Mouse (Mus musculus): ENCODE measurements around the gene Hoxc10. TPM values are rescaled to one million over a fixed set of nuclear protein-coding genes. Genes with fewer than 3 reads are reported as not detected.

The Hoxc10 gene
- polyA plus RNA-seq, 1 experiment from 2014 or later = not detected

- no peaks in the 10 kb centered on the region for H3K4me1 ChIP-seq (ENCODE audit: insufficient read depth, low read depth, low read length)
- H3K4me2 ChIP-seq (replicated peaks; ENCODE audit: low read depth, low read length) = no peak overlapping the region
- H3K9me3 ChIP-seq (ENCODE audit: low read length) = no peaks in the 10 kb centered on the region
- H3K4me3 ChIP-seq (ENCODE audit: low read depth, low read length) = no peak overlapping the region
- no peak overlapping the region for H3K27ac ChIP-seq (ENCODE audit: low read length)
- TF ChIP-seq EP300 (IDR thresholded peaks at IDR 0.05) = no peak
- TF ChIP-seq CTCF (IDR thresholded peaks at IDR 0.05) = no peak
- DNase-seq (ENCODE audit: low spot score) = no peak
- peaks cover 86% of the 10 kb centered on the region for H3K27me3 ChIP-seq (replicated peaks; ENCODE audit: insufficient read depth, low read length)
- 7% methylated on average over 13 of the region's 13 CpGs for WGBS
- H3K36me3 ChIP-seq (ENCODE audit: insufficient read depth, low read length) = no peaks in the 10 kb centered on the region
- H3K9ac ChIP-seq (replicated peaks; ENCODE audit: low read depth) = no peak overlapping the region
- ATAC-seq = no peak
These were observed 12.3 kb downstream of the Hoxc10 start for GRCm38 (mm10) chr15:102978615-102979515.

GRCm38 (mm10) chr15:102979936-102980335 lies 13.3 kb downstream of the Hoxc10 start:
- H3K4me2 ChIP-seq (replicated peaks; ENCODE audit: low read depth, low read length) = no peak overlapping the region
- H3K9me3 ChIP-seq (ENCODE audit: low read length) = no peaks in the 10 kb centered on the region
- H3K27ac ChIP-seq (ENCODE audit: low read length) = no peak overlapping the region
- H3K4me1 ChIP-seq (ENCODE audit: insufficient read depth, low read depth, low read length) = no peaks in the 10 kb centered on the region
- H3K36me3 ChIP-seq (ENCODE audit: insufficient read depth, low read length) = no peaks in the 10 kb centered on the region
- 0% methylated on average over 1 of the region's 1 CpGs for WGBS
- ATAC-seq (no peak), DNase-seq (ENCODE audit: low spot score) (no peak)
- TF ChIP-seq CTCF (IDR thresholded peaks at IDR 0.05) (no peak), EP300 (IDR thresholded peaks at IDR 0.05) (no peak)
- no peak overlapping the region for H3K9ac ChIP-seq (replicated peaks; ENCODE audit: low read depth)
- H3K4me3 ChIP-seq (ENCODE audit: low read depth, low read length) = no peak overlapping the region
- peaks cover 89% of the 10 kb centered on the region for H3K27me3 ChIP-seq (replicated peaks; ENCODE audit: insufficient read depth, low read length)

- DNase-seq (ENCODE audit: low spot score) (no peak), ATAC-seq (no peak)
- H3K4me3 ChIP-seq (ENCODE audit: low read depth, low read length) = no peak overlapping the region
- no peak overlapping the region for H3K9ac ChIP-seq (replicated peaks; ENCODE audit: low read depth)
- no peak overlapping the region for H3K27ac ChIP-seq (ENCODE audit: low read length)
- no peaks in the 10 kb centered on the region for H3K4me1 ChIP-seq (ENCODE audit: insufficient read depth, low read depth, low read length)
- no peak overlapping the region for H3K4me2 ChIP-seq (replicated peaks; ENCODE audit: low read depth, low read length)
- no peaks in the 10 kb centered on the region for H3K36me3 ChIP-seq (ENCODE audit: insufficient read depth, low read length)
- peaks cover 89% of the 10 kb centered on the region for H3K27me3 ChIP-seq (replicated peaks; ENCODE audit: insufficient read depth, low read length)
- no peaks in the 10 kb centered on the region for H3K9me3 ChIP-seq (ENCODE audit: low read length)
- TF ChIP-seq CTCF (IDR thresholded peaks at IDR 0.05) = no peak
- TF ChIP-seq EP300 (IDR thresholded peaks at IDR 0.05) = no peak
- WGBS = 5% methylated on average over 11 of the region's 11 CpGs
These were observed 13.8 kb downstream of the Hoxc10 start for GRCm38 (mm10) chr15:102980352-102980751.

DNA sequence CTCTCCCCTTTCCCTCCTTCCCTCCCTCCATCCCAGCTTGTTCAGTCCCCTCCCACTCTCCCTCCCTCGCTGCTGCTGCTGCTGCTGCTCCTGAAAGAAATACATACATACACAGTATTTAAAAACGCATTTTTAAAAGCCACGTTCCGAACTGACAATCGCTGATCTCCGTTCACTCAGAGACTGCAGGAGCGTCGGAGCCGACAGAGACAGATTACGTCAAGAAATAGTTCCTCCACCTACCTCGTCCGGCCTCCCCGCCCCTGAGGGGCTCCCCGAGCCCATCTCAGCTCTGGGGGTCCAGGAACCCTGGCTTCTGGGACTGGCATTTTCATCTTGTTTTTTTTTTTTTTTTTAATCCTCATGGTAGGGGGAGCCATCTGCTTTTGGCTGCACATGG lies 14.3 kb downstream of the Hoxc10 start:
- no peak overlapping the region for H3K9ac ChIP-seq (replicated peaks; ENCODE audit: low read depth)
- no peak for TF ChIP-seq CTCF (IDR thresholded peaks at IDR 0.05)
- TF ChIP-seq EP300 (IDR thresholded peaks at IDR 0.05) = no peak
- WGBS = 1% methylated on average over 14 of the region's 14 CpGs
- no peak overlapping the region; the same call in 1 of the 2 replicates for H3K4me3 ChIP-seq (ENCODE audit: low read depth, low read length)
- no peak overlapping the region for H3K4me2 ChIP-seq (replicated peaks; ENCODE audit: low read depth, low read length)
- no peaks in the 10 kb centered on the region for H3K36me3 ChIP-seq (ENCODE audit: insufficient read depth, low read length)
- H3K4me1 ChIP-seq (ENCODE audit: insufficient read depth, low read depth, low read length) = no peaks in the 10 kb centered on the region
- ATAC-seq (no peak), DNase-seq (ENCODE audit: low spot score) (no peak)
- H3K27ac ChIP-seq (ENCODE audit: low read length) = no peak overlapping the region
- peaks cover 89% of the 10 kb centered on the region for H3K27me3 ChIP-seq (replicated peaks; ENCODE audit: insufficient read depth, low read length)
- no peaks in the 10 kb centered on the region for H3K9me3 ChIP-seq (ENCODE audit: low read length)

DNA sequence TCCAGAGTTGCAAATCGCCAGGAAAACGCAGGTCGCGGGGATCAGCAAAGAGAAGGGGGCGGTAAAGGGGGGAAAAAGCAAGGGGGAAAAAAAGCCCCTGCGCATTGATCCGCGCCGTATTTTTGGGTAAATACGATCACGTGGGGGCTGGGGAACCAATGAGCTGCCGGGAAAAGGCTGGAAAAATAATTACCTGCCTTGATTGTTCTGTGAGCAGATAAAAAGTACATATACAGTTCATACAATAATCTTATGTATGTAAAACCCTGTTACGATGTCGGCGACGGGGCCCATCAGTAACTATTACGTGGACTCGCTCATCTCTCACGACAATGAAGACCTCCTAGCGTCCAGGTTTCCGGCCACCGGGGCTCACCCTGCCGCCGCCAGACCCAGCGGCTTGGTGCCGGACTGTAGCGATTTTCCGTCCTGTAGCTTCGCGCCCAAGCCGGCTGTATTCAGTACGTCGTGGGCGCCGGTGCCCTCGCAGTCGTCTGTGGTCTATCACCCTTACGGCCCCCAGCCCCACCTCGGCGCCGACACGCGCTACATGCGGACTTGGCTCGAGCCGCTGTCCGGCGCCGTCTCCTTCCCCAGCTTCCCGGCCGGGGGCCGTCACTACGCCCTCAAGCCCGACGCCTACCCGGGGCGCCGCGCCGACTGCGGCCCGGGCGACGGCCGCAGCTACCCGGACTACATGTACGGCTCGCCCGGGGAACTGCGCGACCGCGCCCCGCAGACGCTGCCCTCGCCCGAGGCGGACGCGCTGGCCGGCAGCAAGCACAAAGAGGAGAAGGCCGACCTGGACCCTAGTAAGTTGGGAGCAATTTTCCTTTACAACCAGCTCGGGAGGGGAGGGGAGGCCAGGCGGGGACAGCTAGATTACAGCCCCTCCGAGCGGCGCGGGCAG lies 15.0 kb downstream of the Hoxc10 start:
- no peaks in the 10 kb centered on the region for H3K4me1 ChIP-seq (ENCODE audit: insufficient read depth, low read depth, low read length)
- no peak for ATAC-seq
- H3K27ac ChIP-seq (ENCODE audit: low read length) = no peak overlapping the region
- no peak for DNase-seq (ENCODE audit: low spot score)
- no peaks in the 10 kb centered on the region for H3K36me3 ChIP-seq (ENCODE audit: insufficient read depth, low read length)
- under 1% methylated on average over 80 of the region's 88 CpGs for WGBS
- no peak overlapping the region for H3K9ac ChIP-seq (replicated peaks; ENCODE audit: low read depth)
- no peaks in the 10 kb centered on the region for H3K9me3 ChIP-seq (ENCODE audit: low read length)
- H3K4me2 ChIP-seq (replicated peaks; ENCODE audit: low read depth, low read length) = peak overlapping the region; percentile 25; the same call in 1 of the 2 replicates
- TF ChIP-seq CTCF (IDR thresholded peaks at IDR 0.05) (no peak), EP300 (IDR thresholded peaks at IDR 0.05) (no peak)
- peak overlapping the region; percentile 8; the same call in 1 of the 2 replicates for H3K4me3 ChIP-seq (ENCODE audit: low read depth, low read length)
- peaks cover 90% of the 10 kb centered on the region for H3K27me3 ChIP-seq (replicated peaks; ENCODE audit: insufficient read depth, low read length)

- Histone ChIP-seq H3K36me3 (ENCODE audit: insufficient read depth, low read length) (no peaks in the 10 kb centered on the region), H3K4me1 (ENCODE audit: insufficient read depth, low read depth, low read length) (no peaks in the 10 kb centered on the region), H3K9me3 (ENCODE audit: low read length) (no peaks in the 10 kb centered on the region), H3K4me2 (replicated peaks; ENCODE audit: low read depth, low read length) (no peak overlapping the region), H3K27ac (ENCODE audit: low read length) (no peak overlapping the region), H3K4me3 (ENCODE audit: low read depth, low read length) (no peak overlapping the region), H3K27me3 (replicated peaks; ENCODE audit: insufficient read depth, low read length) (peaks cover 90% of the 10 kb centered on the region), H3K9ac (replicated peaks; ENCODE audit: low read depth) (no peak overlapping the region)
- TF ChIP-seq EP300 (IDR thresholded peaks at IDR 0.05) = no peak
- TF ChIP-seq CTCF (IDR thresholded peaks at IDR 0.05) = no peak
- ATAC-seq (no peak), DNase-seq (ENCODE audit: low spot score) (no peak)
- WGBS = 5% methylated on average over 12 of the region's 12 CpGs
These were observed 17.1 kb downstream of the Hoxc10 start for GRCm38 (mm10) chr15:102983716-102984115.

Measured in lung, postnatal 0 days (tissue).